Mouse (Mus musculus): ENCODE measurements at regions not wholly inside any gene's neighbourhood (a gene's known extent, or its start where the extent isn't known, plus 50 kb on each side); places are given as distances from the start of the nearest gene placed in this dataset.

GRCm38 (mm10) chr9:61235653-61236610, 136.2 kb upstream of the Tle3 start:
- Histone ChIP-seq H3K36me3 (no peaks in the 10 kb centered on the region), H3K4me3 (no peak overlapping the region), H3K9ac (no peak overlapping the region), H3K4me1 (peaks cover 6% of the 10 kb centered on the region; the same call in 1 of the 2 replicates), H3K4me2 (no peak overlapping the region), H3K27ac (replicated peaks) (no peak overlapping the region), H3K27me3 (replicated peaks) (peaks cover 94% of the 10 kb centered on the region), H3K9me3 (no peaks in the 10 kb centered on the region)
- 59% methylated on average over 17 of the region's 17 CpGs for WGBS
- no peak for ATAC-seq (ENCODE audit: extremely low read depth, insufficient number of reproducible peaks, low FRiP score, low TSS enrichment)

- no peak overlapping the region for H3K4me2 ChIP-seq
- no peak for ATAC-seq (ENCODE audit: extremely low read depth, insufficient number of reproducible peaks, low FRiP score, low TSS enrichment)
- H3K36me3 ChIP-seq, result no peaks in the 10 kb centered on the region
- peaks cover 77% of the 10 kb centered on the region for H3K27me3 ChIP-seq (replicated peaks)
- 64% methylated on average over 4 of the region's 4 CpGs for WGBS
- no peak overlapping the region for H3K27ac ChIP-seq (replicated peaks)
- H3K4me3 ChIP-seq, result no peak overlapping the region
- peaks cover 6% of the 10 kb centered on the region; the same call in 1 of the 2 replicates for H3K4me1 ChIP-seq
- H3K9me3 ChIP-seq, result no peaks in the 10 kb centered on the region
- no peak overlapping the region for H3K9ac ChIP-seq
Observed at GRCm38 (mm10) chr9:61238687-61239250, 133.4 kb upstream of the Tle3 start.

GRCm38 (mm10) chr9:61239328-61239727, 132.8 kb upstream of the Tle3 start:
- no peak for ATAC-seq (ENCODE audit: extremely low read depth, insufficient number of reproducible peaks, low FRiP score, low TSS enrichment)
- Histone ChIP-seq H3K27ac (replicated peaks) (no peak overlapping the region), H3K36me3 (no peaks in the 10 kb centered on the region), H3K9ac (no peak overlapping the region), H3K4me2 (no peak overlapping the region), H3K9me3 (no peaks in the 10 kb centered on the region), H3K4me1 (peaks cover 6% of the 10 kb centered on the region; the same call in 1 of the 2 replicates), H3K4me3 (no peak overlapping the region), H3K27me3 (replicated peaks) (peaks cover 75% of the 10 kb centered on the region)
- 81% methylated on average over 4 of the region's 4 CpGs for WGBS

- no peak for ATAC-seq (ENCODE audit: extremely low read depth, insufficient number of reproducible peaks, low FRiP score, low TSS enrichment)
- Histone ChIP-seq H3K27me3 (replicated peaks) (peaks cover 58% of the 10 kb centered on the region), H3K36me3 (no peaks in the 10 kb centered on the region), H3K9me3 (0 out of 2 replicates have a peak, but pooled peaks cover 4% of the 10 kb centered on the region), H3K9ac (no peak overlapping the region), H3K4me3 (no peak overlapping the region), H3K4me1 (no peaks in the 10 kb centered on the region), H3K27ac (replicated peaks) (no peak overlapping the region), H3K4me2 (no peak overlapping the region)
- WGBS, result 62% methylated on average over 8 of the region's 8 CpGs
Observed at GRCm38 (mm10) chr9:61241442-61241841, 130.7 kb upstream of the Tle3 start.

GRCm38 (mm10) chr9:61242167-61242860, 129.9 kb upstream of the Tle3 start:
- H3K36me3 ChIP-seq, result no peaks in the 10 kb centered on the region
- no peak overlapping the region for H3K4me2 ChIP-seq
- peaks cover 51% of the 10 kb centered on the region for H3K27me3 ChIP-seq (replicated peaks)
- no peak overlapping the region for H3K4me3 ChIP-seq
- H3K4me1 ChIP-seq, result no peaks in the 10 kb centered on the region
- no peak overlapping the region for H3K9ac ChIP-seq
- WGBS, result 73% methylated on average over 9 of the region's 9 CpGs
- ATAC-seq (ENCODE audit: extremely low read depth, insufficient number of reproducible peaks, low FRiP score, low TSS enrichment), result no peak
- 0 out of 2 replicates have a peak, but pooled peaks cover 4% of the 10 kb centered on the region for H3K9me3 ChIP-seq
- no peak overlapping the region for H3K27ac ChIP-seq (replicated peaks)

GRCm38 (mm10) chr9:61243289-61243688, 128.9 kb upstream of the Tle3 start:
- Histone ChIP-seq H3K4me1 (no peaks in the 10 kb centered on the region), H3K36me3 (no peaks in the 10 kb centered on the region), H3K4me3 (no peak overlapping the region), H3K9ac (no peak overlapping the region), H3K4me2 (no peak overlapping the region), H3K27ac (replicated peaks) (no peak overlapping the region), H3K9me3 (0 out of 2 replicates have a peak, but pooled peaks cover 4% of the 10 kb centered on the region), H3K27me3 (replicated peaks) (peaks cover 42% of the 10 kb centered on the region)
- ATAC-seq (ENCODE audit: extremely low read depth, insufficient number of reproducible peaks, low FRiP score, low TSS enrichment), result no peak
- 69% methylated on average over 6 of the region's 6 CpGs for WGBS

- H3K4me1 ChIP-seq, result no peaks in the 10 kb centered on the region
- 0 out of 2 replicates have a peak, but pooled peaks cover 4% of the 10 kb centered on the region for H3K9me3 ChIP-seq
- no peak overlapping the region for H3K9ac ChIP-seq
- H3K27ac ChIP-seq (replicated peaks), result no peak overlapping the region
- no peaks in the 10 kb centered on the region for H3K36me3 ChIP-seq
- peaks cover 23% of the 10 kb centered on the region for H3K27me3 ChIP-seq (replicated peaks)
- 59% methylated on average over 5 of the region's 5 CpGs for WGBS
- no peak overlapping the region for H3K4me3 ChIP-seq
- no peak overlapping the region for H3K4me2 ChIP-seq
- ATAC-seq (ENCODE audit: extremely low read depth, insufficient number of reproducible peaks, low FRiP score, low TSS enrichment), result no peak
Observed at GRCm38 (mm10) chr9:61249691-61250425, 122.3 kb upstream of the Tle3 start.

- Histone ChIP-seq H3K4me2 (no peak overlapping the region), H3K4me3 (no peak overlapping the region), H3K9ac (no peak overlapping the region), H3K4me1 (no peaks in the 10 kb centered on the region), H3K27ac (replicated peaks) (no peak overlapping the region), H3K36me3 (no peaks in the 10 kb centered on the region), H3K27me3 (replicated peaks) (peaks cover 36% of the 10 kb centered on the region), H3K9me3 (0 out of 2 replicates have a peak, but pooled peaks cover 3% of the 10 kb centered on the region)
- no peak; the same call in 1 of the 2 replicates for ATAC-seq (ENCODE audit: extremely low read depth, insufficient number of reproducible peaks, low FRiP score, low TSS enrichment)
- 56% methylated on average over 6 of the region's 6 CpGs for WGBS
Observed at GRCm38 (mm10) chr9:61251606-61252005, 120.6 kb upstream of the Tle3 start.

- WGBS, result 71% methylated on average over 3 of the region's 3 CpGs
- no peak overlapping the region for H3K4me2 ChIP-seq
- peaks cover 55% of the 10 kb centered on the region for H3K27me3 ChIP-seq (replicated peaks)
- H3K9ac ChIP-seq, result no peak overlapping the region
- H3K4me1 ChIP-seq, result no peaks in the 10 kb centered on the region
- ATAC-seq (ENCODE audit: extremely low read depth, insufficient number of reproducible peaks, low FRiP score, low TSS enrichment), result no peak
- 0 out of 2 replicates have a peak, but pooled peaks cover 3% of the 10 kb centered on the region for H3K9me3 ChIP-seq
- H3K27ac ChIP-seq (replicated peaks), result no peak overlapping the region
- H3K4me3 ChIP-seq, result no peak overlapping the region
- H3K36me3 ChIP-seq, result no peaks in the 10 kb centered on the region
Observed at GRCm38 (mm10) chr9:61253761-61254160, 118.4 kb upstream of the Tle3 start.

- no peak overlapping the region for H3K4me2 ChIP-seq
- no peak overlapping the region for H3K27ac ChIP-seq (replicated peaks)
- no peak for ATAC-seq (ENCODE audit: extremely low read depth, insufficient number of reproducible peaks, low FRiP score, low TSS enrichment)
- H3K9ac ChIP-seq, result no peak overlapping the region
- H3K9me3 ChIP-seq, result 0 out of 2 replicates have a peak, but pooled peaks cover 3% of the 10 kb centered on the region
- 61% methylated on average over 4 of the region's 4 CpGs for WGBS
- no peak overlapping the region for H3K4me3 ChIP-seq
- H3K27me3 ChIP-seq (replicated peaks), result peaks cover 77% of the 10 kb centered on the region
- H3K4me1 ChIP-seq, result peaks cover 18% of the 10 kb centered on the region
- no peaks in the 10 kb centered on the region for H3K36me3 ChIP-seq
Observed at GRCm38 (mm10) chr9:61257488-61257887, 114.7 kb upstream of the Tle3 start.

All from heart, embryonic 13.5 days (tissue).